Mouse (Mus musculus): Measurements from ENCODE around the gene Rhbdl3. TPM values are rescaled to one million over a fixed set of nuclear protein-coding genes. Genes with fewer than 3 reads are reported as not detected.

Rhbdl3 gene
- 1 to 10 TPM in 1 of 2 experiments, under 1 TPM in 1; 0.87 to 1.7 TPM for polyA plus RNA-seq (2017; shearing (Covaris generic))

GRCm38 (mm10) chr11:80300551-80301315 lies at the start of gene Rhbdl3:
TSS of gene Rhbdl3 (plus strand) at chr11:80300912.

DNA sequence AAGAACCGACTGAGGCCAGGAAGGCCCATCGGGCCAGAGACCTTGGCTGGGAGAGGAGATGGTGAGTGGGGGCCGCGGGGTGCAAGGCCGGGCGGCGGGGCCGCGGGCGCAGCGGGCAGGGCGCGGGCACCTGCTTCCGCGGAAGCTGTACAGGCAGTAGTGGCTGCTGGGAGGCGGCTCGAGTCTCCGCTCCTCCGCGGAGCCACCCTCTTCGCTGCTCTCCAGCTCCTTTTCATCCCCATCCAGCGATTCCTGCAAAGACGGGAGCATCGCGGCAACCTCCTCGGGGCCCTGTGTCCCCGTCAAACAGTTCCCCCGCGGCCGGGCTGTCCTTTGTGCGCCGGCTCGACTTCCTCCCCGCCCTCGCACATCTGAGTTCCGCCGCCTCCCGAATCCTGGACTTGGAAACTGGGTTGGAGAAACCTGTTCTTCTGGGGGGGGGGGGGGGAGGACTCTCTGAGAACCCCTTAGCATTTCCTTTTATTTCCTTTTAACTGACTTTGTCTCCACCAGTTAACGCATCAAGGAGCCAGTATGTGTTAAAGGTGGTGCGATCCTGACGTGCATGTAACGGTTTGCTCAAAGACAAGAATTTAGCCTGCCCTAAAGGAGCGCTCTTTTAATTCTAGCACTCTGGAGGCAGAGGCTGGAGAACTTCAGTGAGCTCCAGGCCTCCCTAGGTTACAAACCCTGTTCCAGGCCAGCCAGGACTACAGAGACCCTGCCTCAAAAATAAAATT lies 77.2 kb downstream of the Rhbdl3 start, which contains the start of gene 5730455P16Rik:
TSS of gene 5730455P16Rik (minus strand) at position 323 of the 740 bp plus-strand sequence.

DNA sequence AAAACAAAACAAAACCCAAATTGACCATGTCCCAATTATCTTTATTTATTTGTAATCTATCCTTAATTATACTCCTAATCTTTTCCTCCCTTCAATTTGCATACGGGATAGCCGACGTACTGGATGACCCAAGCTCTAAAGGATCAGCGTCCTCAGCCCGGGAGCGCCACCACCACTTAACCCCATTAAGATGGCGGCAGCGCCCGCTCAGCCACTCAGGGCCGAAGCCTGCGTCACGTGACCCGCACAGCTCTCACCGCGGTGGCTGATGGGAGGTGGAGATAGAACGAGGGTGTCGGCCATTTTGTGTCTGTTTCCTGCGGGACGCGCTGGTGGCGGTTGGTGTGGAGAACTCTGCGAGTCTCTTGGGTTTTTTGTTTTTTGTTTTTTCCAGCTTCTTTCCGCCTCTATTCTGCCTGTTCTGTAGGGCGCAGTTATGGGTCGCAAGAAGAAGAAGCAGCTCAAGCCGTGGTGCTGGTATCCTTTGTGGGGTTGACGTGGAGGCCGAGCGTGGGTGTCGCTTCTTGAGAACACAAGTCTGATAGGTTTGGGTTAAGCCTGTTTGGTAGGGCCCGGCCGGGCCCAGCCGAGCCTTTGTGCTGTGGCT lies 82.4 kb downstream of the Rhbdl3 start, which contains the start of gene Zfp207:
TSS of gene Zfp207 (plus strand) at position 261 of the 607 bp plus-strand sequence.

Other genes with a start within 250 kb of the Rhbdl3 start
- 100 to 1,000 TPM; 319 to 360 TPM for gene Crlf3, start 219.9 kb upstream of the Rhbdl3 start, polyA plus RNA-seq (2017; shearing (Covaris generic))
- 1 to 10 TPM; 7.4 to 7.5 TPM for gene Atad5, start 211.5 kb upstream of the Rhbdl3 start, polyA plus RNA-seq (2017; shearing (Covaris generic))
- gene Tefm, start 158.7 kb upstream of the Rhbdl3 start, polyA plus RNA-seq (2017; shearing (Covaris generic)) = 10 to 100 TPM; 15.4 to 23.8 TPM
- 1 to 10 TPM in 1 of 2 experiments, under 1 TPM in 1; 0.97 to 1.8 TPM for gene Adap2, start 146.8 kb upstream of the Rhbdl3 start, polyA plus RNA-seq (2017; shearing (Covaris generic))
- 10 to 100 TPM in 1 of 2 experiments, 1 to 10 TPM in 1; 8.6 to 11.3 TPM for gene Rnf135, start 117.1 kb upstream of the Rhbdl3 start, polyA plus RNA-seq (2017; shearing (Covaris generic))
- gene Rhot1, start 91.9 kb upstream of the Rhbdl3 start, polyA plus RNA-seq (2017; shearing (Covaris generic)) = 10 to 100 TPM; 42.1 to 43.6 TPM
- 10 to 100 TPM; 14.3 TPM for gene 5730455P16Rik, start 77.1 kb downstream of the Rhbdl3 start, polyA plus RNA-seq (2017; shearing (Covaris generic))
- gene Zfp207, start 82.4 kb downstream of the Rhbdl3 start, polyA plus RNA-seq (2017; shearing (Covaris generic)) = 100 to 1,000 TPM; 235 to 249 TPM
- 100 to 1,000 TPM; 159 to 183 TPM for gene Psmd11, start 127.7 kb downstream of the Rhbdl3 start, polyA plus RNA-seq (2017; shearing (Covaris generic))
- 1 to 10 TPM in 1 of 2 experiments, under 1 TPM in 1; 0.63 to 1.5 TPM for gene Cdk5r1, start 176.1 kb downstream of the Rhbdl3 start, polyA plus RNA-seq (2017; shearing (Covaris generic))